Mouse (Mus musculus) hematopoietic stem cell, adult 5-6 weeks (primary cell): ENCODE results near the gene Syt16. TPM values are rescaled to one million over a fixed set of nuclear protein-coding genes. Genes with fewer than 3 reads are reported as not detected.
A peak's percentile ranks its signal among the peaks of the same experiment; 100 is the strongest.

Experiments
- ATAC-seq, 2 experiments: fragments of 125-278 bp in 1 of 2; replicated peaks in 1 of 2; 2 replicates each; pipeline ENCODE4 v1.8.0; 2016 to 2017; ENCODE audit warnings: inconsistent platforms in 2 of 2, mild to moderate bottlenecking in 2 of 2, moderate number of reproducible peaks in 2 of 2, low read depth in 1 of 2, moderate TSS enrichment in 1 of 2; ENCODE audit not compliant: low FRiP score in 2 of 2, poor library complexity in 2 of 2, severe bottlenecking in 2 of 2, insufficient read depth in 1 of 2, low TSS enrichment in 1 of 2
- total RNA-seq: library from RNA; stranded (forward); fragments of 172-1452, 232-1000 nt; gene quantifications from 2 replicates; pipeline ENCODE4 v1.2.3, GENCODE M21; 2017

Gene Syt16
- total RNA-seq, 1 experiment from 2014 or later = not detected

- peak; percentile 66 to 69; a peak in 3 of 4 replicates for ATAC-seq
These were observed 7.9 kb upstream of the Syt16 start for GRCm38 (mm10) chr12:73989594-73989993.

- no peak for ATAC-seq
These were observed 560 bp upstream of the Syt16 start for GRCm38 (mm10) chr12:73996906-73997296.

GRCm38 (mm10) chr12:73998128-73998456, 631 bp downstream of the Syt16 start:
- ATAC-seq = peak in 1 of 2 experiments; percentile 46; a peak in 1 of 4 replicates

GRCm38 (mm10) chr12:74002449-74002848, 5.0 kb downstream of the Syt16 start:
- ATAC-seq = 0 out of 4 replicates have a peak, but pooled peaks of 1 of the 2 experiments have one; percentile 2

GRCm38 (mm10) chr12:74009448-74009911, 12.0 kb downstream of the Syt16 start:
- peak; percentile 73 to 80 for ATAC-seq

- peak; percentile 46 to 59; a peak in 1 of 4 replicates for ATAC-seq
These were observed 16.3 kb downstream of the Syt16 start for GRCm38 (mm10) chr12:74013739-74014138.

GRCm38 (mm10) chr12:74014739-74015270, 17.3 kb downstream of the Syt16 start:
- peak; percentile 32 to 58; a peak in 2 of 4 replicates for ATAC-seq

- ATAC-seq = no peak
These were observed 18.0 kb downstream of the Syt16 start for GRCm38 (mm10) chr12:74015491-74015890.

GRCm38 (mm10) chr12:74023260-74023659, 25.8 kb downstream of the Syt16 start:
- ATAC-seq = no peak

- no peak for ATAC-seq
These were observed 27.5 kb downstream of the Syt16 start for GRCm38 (mm10) chr12:74024912-74025311.

GRCm38 (mm10) chr12:74043225-74043624, 45.8 kb downstream of the Syt16 start:
- ATAC-seq = no peak

GRCm38 (mm10) chr12:74043755-74044154, 46.3 kb downstream of the Syt16 start:
- no peak for ATAC-seq

- no peak for ATAC-seq
These were observed 46.8 kb downstream of the Syt16 start for GRCm38 (mm10) chr12:74044241-74044640.

- ATAC-seq = peak; percentile 25 to 56; a peak in 1 of 4 replicates
These were observed 58.0 kb downstream of the Syt16 start for GRCm38 (mm10) chr12:74055336-74055931.

- ATAC-seq = no peak
These were observed 58.7 kb downstream of the Syt16 start for GRCm38 (mm10) chr12:74056162-74056561.

- no peak for ATAC-seq
These were observed 65.1 kb downstream of the Syt16 start for GRCm38 (mm10) chr12:74062547-74062946.

GRCm38 (mm10) chr12:74068912-74069311, 71.5 kb downstream of the Syt16 start:
- no peak for ATAC-seq

GRCm38 (mm10) chr12:74075590-74075989, 78.1 kb downstream of the Syt16 start:
- ATAC-seq = no peak

GRCm38 (mm10) chr12:74076091-74076490, 78.6 kb downstream of the Syt16 start:
- ATAC-seq = no peak
